Mouse (Mus musculus) heart, adult 2 months (tissue): ENCODE results near the gene Mta3. TPM values are rescaled to one million over a fixed set of nuclear protein-coding genes. Genes with fewer than 3 reads are reported as not detected.

Source experiments
- DNase-seq, 2 experiments: peaks; one replicate each; pipeline ENCODE4 v3.0.0; 2021
- H3K27ac ChIP-seq: fragments of 200-600 bp; 2 replicates; pipeline ENCODE4 v1.8.1; 2022
- H3K27me3 ChIP-seq: fragments of 200-500 bp; 2 replicates; pipeline ENCODE4 v1.6.1; 2012; ENCODE audit warnings: mild to moderate bottlenecking, low read length, inconsistent platforms, mixed read lengths; ENCODE audit not compliant: control insufficient read depth, insufficient read depth
- H3K36me3 ChIP-seq: fragments of 200-500 bp; 2 replicates; pipeline ENCODE4 v1.6.1; 2012; ENCODE audit warnings: low read length, inconsistent platforms; ENCODE audit not compliant: control insufficient read depth, insufficient read depth
- H3K4me1 ChIP-seq: fragments of 200-500 bp; 2 replicates; pipeline ENCODE4 v1.6.1; 2011; ENCODE audit warnings: low read length; ENCODE audit not compliant: control insufficient read depth, insufficient read depth
- H3K4me3 ChIP-seq: fragments of 200-600 bp; 2 replicates; pipeline ENCODE4 v1.8.1; 2022
- H3K79me2 ChIP-seq: fragments of 200-500 bp; replicated peaks from 2 replicates; pipeline ENCODE4 v1.6.1; 2012; ENCODE audit warnings: mild to moderate bottlenecking, inconsistent platforms, low read length, moderate library complexity, mixed read lengths; ENCODE audit not compliant: control insufficient read depth, insufficient read depth
- H3K9ac ChIP-seq: fragments of 200-500 bp; 2 replicates; pipeline ENCODE4 v1.6.1; 2012; ENCODE audit warnings: low read depth, mild to moderate bottlenecking, control low read depth, inconsistent platforms, low read length, mixed read lengths
- CTCF ChIP-seq: fragments of 200-600 bp; IDR thresholded peaks from 2 replicates; pipeline ENCODE4 v1.8.1; 2022; ENCODE audit warnings: antibody characterized with exemption, mild to moderate bottlenecking, moderate library complexity
- EP300 ChIP-seq: fragments of 200-500 bp; IDR thresholded peaks from 2 replicates; pipeline ENCODE4 v1.6.1; 2011; ENCODE audit warnings: low read depth, low read length, control low read depth; ENCODE audit not compliant: insufficient read depth
- POLR2A ChIP-seq: fragments of 200-500 bp; IDR thresholded peaks from 2 replicates; pipeline ENCODE4 v1.6.1; 2011; ENCODE audit warnings: mild to moderate bottlenecking, low read depth, low read length, control low read depth; ENCODE audit not compliant: insufficient read depth
- WGBS: fragments of 180-500 bp; shearing (Covaris S2); methylation state at CpG from one replicate; pipeline ENCODE4 v1.1.7; 2018; 5-methylcytosine and 5-hydroxymethylcytosine counted together
- intact Hi-C: fragments of 180-260 bp; cut with DNase I; formaldehyde crosslinking; loops from one replicate; pipeline ENCODE4 v1.15.1; 2025
- polyA plus RNA-seq: library from polyadenylated mRNA; depleted of rRNA; stranded (reverse); fragments of >200 nt; gene quantifications from 2 replicates; pipeline ENCODE4 v1.2.3, GENCODE M21; 2012
- total RNA-seq, 2 experiments: library from RNA; stranded (reverse); gene quantifications; 2 replicates each; pipeline ENCODE4 v1.2.3; 2021

Mta3 gene
- total and polyA plus RNA-seq, 3 experiments, result 15.1 to 20.1 (median 17.5) TPM

DNA sequence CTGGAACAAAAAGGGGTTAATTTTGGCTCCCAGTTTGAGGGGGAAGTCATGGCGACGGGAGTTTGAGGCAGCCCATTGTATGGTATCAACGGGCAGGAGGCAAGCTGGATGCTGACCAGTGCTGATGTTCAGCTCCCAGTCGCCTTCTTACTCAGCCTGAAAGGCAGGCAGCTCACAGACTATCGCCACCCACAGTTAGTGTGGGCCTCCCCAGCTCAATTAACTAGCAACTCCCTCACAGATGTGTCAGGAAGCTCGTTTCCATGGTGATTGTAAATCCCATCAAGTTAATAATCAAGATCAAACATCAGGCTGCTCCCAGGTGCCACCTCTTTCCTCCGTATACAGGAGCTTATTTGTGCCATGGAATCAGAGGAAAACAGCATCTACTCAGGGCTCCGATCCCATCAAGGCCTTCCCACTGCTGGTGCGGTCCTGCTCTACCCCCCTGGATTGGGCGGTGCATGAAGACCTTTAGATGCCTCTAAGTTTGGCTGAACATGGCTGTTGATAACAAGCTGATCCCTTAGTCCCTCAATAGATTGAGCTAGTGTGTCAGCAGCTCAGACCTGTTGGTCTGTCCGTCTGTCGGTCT is 143.2 kb downstream of the Mta3 start:
- intact Hi-C loops, result no loop called here
- DNase-seq, result no peak
- WGBS, result 77% methylated on average over 12 of the region's 12 CpGs

GRCm38 (mm10) chr17:83849717-83850116 is 143.8 kb downstream of the Mta3 start:
- 52% methylated on average over 5 of the region's 5 CpGs for WGBS
- no peak overlapping the region for H3K9ac ChIP-seq
- intact Hi-C loops, result loop anchor here (1.0 to 10.0 kb wide), 5 partner anchors 155 to 825 kb away; partner anchors contain the start of gene Kcng3
- no peaks in the 10 kb centered on the region for H3K79me2 ChIP-seq
- no peak overlapping the region for H3K4me3 ChIP-seq
- H3K27ac ChIP-seq, result no peak overlapping the region
- H3K4me1 ChIP-seq, result no peaks in the 10 kb centered on the region
- DNase-seq, result no peak
- H3K27me3 ChIP-seq, result no peaks in the 10 kb centered on the region
- H3K36me3 ChIP-seq, result no peaks in the 10 kb centered on the region
- TF ChIP-seq CTCF (no peak), POLR2A (no peak), EP300 (no peak)

More for the DNA sequence above, 143.2 kb downstream of the Mta3 start:
- H3K36me3 ChIP-seq, result no peaks in the 10 kb centered on the region
- H3K4me3 ChIP-seq, result no peak overlapping the region
- no peaks in the 10 kb centered on the region for H3K79me2 ChIP-seq
- H3K4me1 ChIP-seq, result no peaks in the 10 kb centered on the region
- no peaks in the 10 kb centered on the region for H3K27me3 ChIP-seq
- no peak overlapping the region for H3K9ac ChIP-seq
- H3K27ac ChIP-seq, result no peak overlapping the region
- TF ChIP-seq POLR2A (no peak), EP300 (no peak), CTCF (no peak)

DNA sequence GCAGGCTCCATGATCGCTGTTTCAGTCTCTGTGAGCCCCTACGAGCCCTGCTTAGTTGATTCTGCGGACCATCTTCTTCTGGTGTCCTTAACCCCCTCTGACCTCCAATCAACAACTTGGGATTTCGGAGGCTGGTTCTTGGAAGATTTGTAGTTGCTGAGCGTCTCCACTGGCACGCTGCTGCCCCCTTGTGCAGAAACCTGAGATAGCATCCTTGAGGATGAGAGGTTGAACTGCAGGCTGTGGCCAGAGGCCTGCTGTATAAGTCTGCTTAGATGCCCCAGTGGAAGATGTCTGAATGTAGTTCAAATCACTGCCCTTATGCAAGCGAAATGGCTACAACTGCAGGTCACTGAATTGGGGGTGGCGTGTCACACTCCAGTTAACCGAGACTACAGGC is 144.5 kb downstream of the Mta3 start:
- Histone ChIP-seq H3K9ac (no peak overlapping the region), H3K4me1 (no peaks in the 10 kb centered on the region), H3K27me3 (no peaks in the 10 kb centered on the region), H3K79me2 (no peaks in the 10 kb centered on the region), H3K27ac (no peak overlapping the region), H3K4me3 (no peak overlapping the region), H3K36me3 (no peaks in the 10 kb centered on the region)
- peak; percentile 80 to 91 for DNase-seq
- intact Hi-C loops, result loop anchor here (1.0 to 10.0 kb wide), 5 partner anchors 156 to 826 kb away; partner anchors contain the start of gene Kcng3
- TF ChIP-seq POLR2A, result no peak
- TF ChIP-seq CTCF, result peak; percentile 99; the same call in 1 of the 2 replicates
- peak; percentile 84 for TF ChIP-seq EP300
- 14% methylated on average over 9 of the region's 9 CpGs for WGBS

GRCm38 (mm10) chr17:83850864-83851263 is 144.9 kb downstream of the Mta3 start:
- H3K4me1 ChIP-seq, result no peaks in the 10 kb centered on the region
- no peak for DNase-seq
- no peak overlapping the region for H3K9ac ChIP-seq
- intact Hi-C loops, result loop anchor here (1.0 to 10.0 kb wide), 5 partner anchors 156 to 826 kb away; partner anchors contain the start of gene Kcng3
- no peaks in the 10 kb centered on the region for H3K79me2 ChIP-seq
- no peaks in the 10 kb centered on the region for H3K27me3 ChIP-seq
- H3K36me3 ChIP-seq, result no peaks in the 10 kb centered on the region
- no peak overlapping the region for H3K4me3 ChIP-seq
- no peak overlapping the region for H3K27ac ChIP-seq
- 69% methylated on average over 5 of the region's 5 CpGs for WGBS
- TF ChIP-seq CTCF (no peak), EP300 (no peak), POLR2A (no peak)

- intact Hi-C loops, result loop anchor here (5.0 to 10.0 kb wide), 4 partner anchors 159 to 829 kb away; partner anchors contain the start of gene Kcng3
- no peak overlapping the region for H3K4me3 ChIP-seq
Observed at GRCm38 (mm10) chr17:83853831-83854230, 147.9 kb downstream of the Mta3 start.

GRCm38 (mm10) chr17:83854284-83854918 is 148.4 kb downstream of the Mta3 start:
- DNase-seq, result no peak

More at GRCm38 (mm10) chr17:83853831-83854230, 147.9 kb downstream of the Mta3 start:
- 0 out of 2 replicates have a peak, but pooled peaks have one; percentile 3 for TF ChIP-seq CTCF
- TF ChIP-seq EP300, result no peak
- Histone ChIP-seq H3K9ac (no peak overlapping the region), H3K27ac (no peak overlapping the region), H3K36me3 (no peaks in the 10 kb centered on the region), H3K27me3 (no peaks in the 10 kb centered on the region), H3K79me2 (no peaks in the 10 kb centered on the region), H3K4me1 (no peaks in the 10 kb centered on the region)
- 50% methylated on average over 3 of the region's 3 CpGs for WGBS
- DNase-seq, result no peak

More at GRCm38 (mm10) chr17:83854284-83854918, 148.4 kb downstream of the Mta3 start:
- intact Hi-C loops, result loop anchor here (5.0 to 10.0 kb wide), 4 partner anchors 160 to 830 kb away; partner anchors contain the start of gene Kcng3
- Histone ChIP-seq H3K4me3 (no peak overlapping the region), H3K9ac (no peak overlapping the region), H3K79me2 (no peaks in the 10 kb centered on the region), H3K27me3 (no peaks in the 10 kb centered on the region), H3K4me1 (no peaks in the 10 kb centered on the region), H3K36me3 (no peaks in the 10 kb centered on the region), H3K27ac (no peak overlapping the region)
- no peak for TF ChIP-seq EP300
- no peak for TF ChIP-seq CTCF
- TF ChIP-seq POLR2A, result no peak
- 43% methylated on average over 12 of the region's 12 CpGs for WGBS
